Mouse (Mus musculus): Measurements from ENCODE around the gene Rplp1.
A peak's percentile ranks its signal among the peaks of the same experiment; 100 is the strongest.

DNA sequence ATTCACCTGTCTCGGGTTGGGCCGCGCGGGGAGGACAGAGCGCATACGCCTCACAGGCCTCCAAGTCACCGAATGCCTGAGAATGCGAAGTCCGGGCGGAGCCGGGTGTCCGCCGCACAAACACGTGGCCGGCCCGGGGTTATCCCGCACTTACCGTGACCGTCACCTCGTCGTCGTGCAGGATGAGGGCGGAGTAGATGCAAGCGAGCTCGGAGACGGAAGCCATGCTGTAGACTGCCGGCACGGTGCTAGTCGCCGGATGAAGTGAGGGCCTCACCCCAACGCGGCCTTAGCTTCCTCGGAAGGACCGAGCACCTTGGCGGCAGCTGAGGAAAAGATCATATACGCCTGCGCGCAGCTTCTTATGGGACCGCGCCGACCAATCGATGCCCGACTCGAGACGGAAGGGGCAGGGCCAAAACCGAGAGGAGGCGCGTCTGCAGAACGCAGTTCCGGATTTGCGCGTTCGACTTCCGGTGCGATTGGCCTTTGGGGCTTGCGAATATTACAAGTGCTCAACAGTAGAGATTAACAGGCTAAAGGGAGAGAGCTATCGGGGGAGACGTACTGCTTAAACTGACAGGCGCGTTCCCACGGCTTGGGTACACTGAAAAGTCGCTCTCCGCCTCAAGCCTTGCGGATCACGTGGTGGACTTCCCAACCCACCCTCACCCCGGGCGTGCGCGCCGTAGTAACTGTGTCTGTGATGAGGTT is at the start of gene Rplp1:
- TF ChIP-seq CTCF (IDR thresholded peaks at IDR 0.05; ENCODE audit: insufficient read depth, low read depth, low read length), result no peak
- TF ChIP-seq POLR2A (IDR thresholded peaks at IDR 0.05; ENCODE audit: insufficient read depth, low read depth, low read length), result peak; percentile 89
